Mouse (Mus musculus): Measurements from ENCODE around the gene Rbak.
A peak's percentile ranks its signal among the peaks of the same experiment; 100 is the strongest.
"Not testable (repeated sequence)": the region's sequence is repeated elsewhere in the genome, so short reads cannot be mapped to it uniquely, and the experiment has no call there.

The Rbak gene

DNA sequence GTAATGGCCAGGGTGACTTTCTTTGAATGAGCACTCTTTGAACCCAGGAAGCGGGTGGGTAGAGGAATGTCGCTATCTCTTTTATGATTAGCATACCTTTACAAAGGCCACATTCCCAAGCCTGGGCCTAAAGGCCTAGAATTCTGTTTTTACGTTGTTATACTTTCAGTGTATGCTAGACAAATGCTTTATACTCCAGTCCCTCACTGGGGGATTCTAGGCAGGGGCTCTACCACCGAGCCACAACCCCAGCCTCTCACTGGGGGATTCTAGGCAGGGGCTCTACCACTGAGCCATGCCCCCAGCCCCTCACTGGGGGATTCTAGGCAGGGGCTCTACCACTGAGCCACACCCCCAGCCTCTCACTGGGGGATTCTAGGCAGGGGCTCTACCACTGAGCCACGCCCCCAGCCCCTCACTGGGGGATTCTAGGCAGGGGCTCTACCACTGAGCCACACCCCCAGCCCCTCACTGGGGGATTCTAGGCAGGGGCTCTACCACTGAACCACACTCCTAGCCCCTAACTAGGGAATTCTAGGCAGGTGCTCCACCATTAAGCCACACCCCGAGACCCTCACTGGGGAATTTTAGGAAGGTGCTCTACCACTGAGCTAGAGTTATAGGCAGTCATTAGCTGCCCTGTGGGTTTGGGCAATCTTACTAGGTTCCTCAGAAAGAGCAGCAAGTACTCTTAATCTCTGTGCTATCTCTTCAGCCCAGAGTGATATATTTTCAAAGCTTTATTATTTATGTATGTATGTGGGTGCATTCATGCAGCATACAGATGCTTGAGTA is 46.2 kb downstream of the Rbak start:
- not testable (repeated sequence) for DNase-seq (ENCODE audit: low spot score in 2 of 2)

DNA sequence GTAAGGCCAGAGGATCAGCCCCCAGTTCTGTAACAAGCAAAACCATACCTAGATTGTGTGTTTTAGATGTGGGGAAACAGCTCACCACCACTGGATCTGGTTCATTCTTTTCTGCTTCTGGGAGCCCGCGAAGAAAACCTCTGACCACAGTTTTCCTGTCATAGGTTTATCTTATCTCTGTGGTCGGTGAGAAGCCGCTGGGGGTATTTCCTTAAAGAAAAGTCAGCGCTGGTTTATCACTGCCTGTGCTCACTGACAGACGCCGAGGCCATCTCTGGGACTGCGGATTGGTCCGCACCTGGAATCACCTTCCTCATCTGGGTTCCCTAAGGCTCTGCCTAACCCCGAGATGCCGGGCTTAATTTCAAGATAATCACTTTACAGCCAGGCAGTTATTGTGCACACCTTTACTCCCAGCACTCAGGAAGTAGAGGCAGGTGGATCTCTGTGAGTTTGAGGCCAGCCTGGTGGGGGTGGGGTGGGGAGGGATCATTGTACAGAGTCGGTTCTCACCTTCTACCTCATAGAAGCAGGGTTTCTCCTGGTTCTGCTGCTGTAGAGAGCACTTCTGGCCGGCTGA is 47.5 kb downstream of the Rbak start:
- peak; percentile 15 to 22 for DNase-seq (ENCODE audit: low spot score in 2 of 2)

DNA sequence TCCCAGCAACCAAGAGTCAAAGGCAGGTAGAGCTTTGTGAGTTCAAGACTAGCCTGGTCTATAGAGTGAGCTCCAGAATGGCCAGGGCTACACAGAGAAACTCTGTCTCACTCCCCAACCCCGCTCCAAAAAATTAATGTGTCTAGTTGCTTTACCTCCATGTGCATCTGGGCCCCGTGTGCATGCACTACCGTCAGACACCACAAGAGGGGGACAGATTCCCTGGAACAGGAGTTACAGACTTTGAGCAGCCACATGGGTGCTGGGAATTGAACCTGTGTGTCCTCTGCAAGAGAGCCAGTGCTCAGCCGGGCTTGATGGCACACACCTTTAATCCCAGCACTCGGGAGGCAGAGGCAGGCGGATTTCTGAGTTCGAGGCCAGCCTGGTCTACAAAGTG is 50.2 kb downstream of the Rbak start:
- DNase-seq (ENCODE audit: low spot score in 2 of 2): no peak

DNA sequence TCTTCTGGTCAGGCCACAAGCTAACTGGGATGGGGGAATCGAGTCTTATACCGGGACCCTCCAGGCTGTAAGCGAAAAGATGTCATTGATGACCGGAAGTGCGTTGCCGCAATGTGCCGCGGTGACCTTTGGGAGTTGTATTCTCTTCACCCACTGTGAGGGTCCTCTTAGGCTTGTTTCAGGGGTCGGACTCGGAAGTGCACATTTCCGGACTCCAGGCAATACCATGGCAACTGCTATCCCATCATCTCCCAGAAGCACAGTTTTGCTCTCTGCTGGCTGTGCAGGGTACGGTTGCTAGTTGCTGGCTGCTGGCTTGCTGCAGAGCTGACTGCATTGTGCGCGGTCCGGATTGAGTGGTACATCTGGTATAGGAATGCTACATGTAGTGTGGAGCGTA is 51.5 kb downstream of the Rbak start:
- no peak for DNase-seq (ENCODE audit: low spot score in 2 of 2)

DNA sequence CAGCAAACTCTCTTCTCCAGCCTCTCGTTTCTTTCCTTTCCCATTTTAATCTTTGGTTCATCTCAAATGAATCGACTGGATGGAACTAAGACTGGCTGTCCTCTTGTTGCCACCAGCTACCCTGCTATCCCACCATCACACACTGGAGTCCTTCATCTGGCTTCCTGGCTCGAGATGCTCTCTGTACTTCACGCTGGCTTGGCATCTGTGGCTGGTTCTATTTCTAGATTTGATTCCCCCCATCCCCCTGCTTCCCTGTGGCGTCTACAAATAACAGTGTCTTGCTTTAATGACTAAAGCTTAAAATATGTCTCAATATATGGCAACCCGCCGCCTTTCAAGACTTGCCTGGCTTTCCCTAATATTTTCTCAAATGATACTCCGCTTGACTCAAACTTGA is 52.7 kb downstream of the Rbak start:
- no peak for DNase-seq (ENCODE audit: low spot score in 2 of 2)

DNA sequence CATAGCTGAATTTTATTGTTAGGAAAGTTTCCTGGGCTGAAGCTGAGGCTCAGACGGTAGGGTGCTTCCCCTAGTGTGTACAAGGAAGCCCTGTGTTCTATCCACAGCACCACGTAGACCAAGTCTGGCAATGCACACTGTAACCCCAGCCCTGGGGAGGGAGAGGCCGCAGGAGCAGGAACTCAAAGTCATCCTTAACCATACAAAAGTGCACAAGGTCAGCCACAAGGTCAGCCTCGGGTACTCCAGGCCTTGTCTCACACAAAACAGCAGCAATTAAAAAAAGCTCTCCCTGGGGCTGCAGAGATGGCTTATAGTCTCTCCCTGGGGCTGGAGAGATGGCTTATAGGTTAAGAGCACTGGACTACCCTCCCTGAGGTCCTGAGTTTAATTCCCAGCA is 53.7 kb downstream of the Rbak start:
- no peak for DNase-seq (ENCODE audit: low spot score in 2 of 2)

DNA sequence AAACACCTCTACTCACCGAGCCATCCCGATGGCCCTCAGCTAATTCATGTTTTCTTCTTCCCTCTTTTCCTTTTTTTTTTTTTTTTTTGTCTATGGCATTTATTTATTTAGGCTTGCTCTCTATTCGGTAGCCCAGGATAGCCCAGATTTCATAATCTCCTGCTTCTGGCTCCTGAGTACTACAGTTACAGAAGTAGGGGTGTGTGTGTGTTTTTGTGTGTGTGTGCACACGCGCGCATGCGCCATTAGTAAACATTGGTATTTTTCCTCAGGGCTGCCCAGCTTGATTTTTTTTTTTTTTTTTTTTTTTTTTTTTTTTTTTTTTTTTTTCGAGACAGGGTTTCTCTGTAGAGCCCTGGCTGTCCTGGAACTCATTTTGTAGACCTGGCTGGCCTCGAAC is 54.5 kb downstream of the Rbak start:
- no peak for DNase-seq (ENCODE audit: low spot score in 2 of 2)

DNA sequence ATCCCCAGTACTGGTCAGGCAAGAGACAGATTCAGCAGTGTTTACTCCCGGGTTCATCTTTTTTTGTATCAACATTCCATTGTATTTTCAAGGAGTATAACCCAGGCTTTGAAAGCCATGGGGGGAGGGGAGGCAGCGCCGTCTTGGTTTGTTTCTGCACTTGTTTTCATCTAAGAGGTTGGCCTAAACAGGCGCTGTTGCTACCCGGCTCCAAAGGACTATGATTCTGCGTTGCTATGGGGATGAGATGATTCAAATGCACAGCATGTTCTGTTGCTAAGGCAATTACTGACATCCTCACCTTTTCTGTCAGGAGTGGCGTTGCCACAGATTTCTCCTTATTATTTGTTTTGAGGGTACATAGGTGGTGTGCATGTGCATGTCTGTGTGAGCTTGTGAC is 55.0 kb downstream of the Rbak start:
- no peak for DNase-seq (ENCODE audit: low spot score in 2 of 2)

DNA sequence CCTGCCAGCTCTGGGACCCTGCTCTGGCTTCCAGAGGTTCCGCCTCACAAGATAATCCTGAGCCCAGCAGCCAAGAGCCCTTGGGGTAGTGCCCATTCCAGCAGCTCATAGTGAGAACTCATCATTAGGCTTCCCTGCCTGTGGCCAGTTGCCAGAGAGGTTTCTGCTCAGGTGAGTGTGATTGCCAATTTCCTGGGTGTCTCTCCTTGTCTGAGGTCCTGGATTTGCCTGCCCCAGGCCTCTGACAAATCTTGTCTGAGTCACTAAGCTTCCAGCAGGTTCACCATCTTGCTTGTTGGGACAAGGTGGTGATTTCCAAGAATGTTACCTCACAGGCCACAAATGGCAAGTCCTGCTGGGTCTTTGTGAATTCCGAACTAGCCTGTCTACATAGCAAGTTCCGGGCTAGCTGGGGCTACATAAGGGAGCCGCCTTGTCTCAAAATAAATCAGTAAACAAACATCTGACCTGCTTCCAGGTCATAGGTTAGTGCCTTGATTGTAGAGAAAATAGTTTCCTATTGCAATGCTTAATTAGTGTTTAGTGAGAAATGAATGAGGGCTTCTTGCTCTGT is 55.7 kb downstream of the Rbak start:
- no peak for DNase-seq (ENCODE audit: low spot score in 2 of 2)

DNA sequence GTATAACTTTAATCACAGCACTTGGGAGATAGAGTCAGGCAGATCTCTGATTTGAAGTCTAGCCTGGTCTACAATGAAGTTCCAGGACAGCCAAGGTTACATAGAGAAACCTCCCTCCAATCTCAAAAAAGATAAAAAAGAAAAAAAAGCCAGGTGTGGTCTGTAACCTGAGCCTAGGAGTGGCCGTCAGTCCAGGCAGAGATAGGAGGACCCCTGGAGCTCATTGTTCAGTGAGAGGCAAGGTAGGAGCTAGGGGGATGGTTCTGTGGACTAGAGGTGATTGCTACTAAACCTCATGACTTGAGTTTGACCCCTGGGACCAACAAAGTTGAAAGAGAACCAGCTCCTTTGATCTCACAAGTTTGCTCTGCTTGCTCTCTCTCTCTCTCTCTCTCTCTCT is 57.9 kb downstream of the Rbak start:
- no peak for DNase-seq (ENCODE audit: low spot score in 2 of 2)
